Mouse (Mus musculus): ENCODE measurements around the gene Aida. TPM values are rescaled to one million over a fixed set of nuclear protein-coding genes. Genes with fewer than 3 reads are reported as not detected.

Gene Aida
- 48.5 and 63.1 TPM in 2 replicates for total RNA-seq (2014; rRNA removed)
- 49.9 and 52.6 TPM in 2 replicates for polyA plus RNA-seq (2015; fragmentation: Nextera tagmentation; extraction: Ambion mirVana)

DNA sequence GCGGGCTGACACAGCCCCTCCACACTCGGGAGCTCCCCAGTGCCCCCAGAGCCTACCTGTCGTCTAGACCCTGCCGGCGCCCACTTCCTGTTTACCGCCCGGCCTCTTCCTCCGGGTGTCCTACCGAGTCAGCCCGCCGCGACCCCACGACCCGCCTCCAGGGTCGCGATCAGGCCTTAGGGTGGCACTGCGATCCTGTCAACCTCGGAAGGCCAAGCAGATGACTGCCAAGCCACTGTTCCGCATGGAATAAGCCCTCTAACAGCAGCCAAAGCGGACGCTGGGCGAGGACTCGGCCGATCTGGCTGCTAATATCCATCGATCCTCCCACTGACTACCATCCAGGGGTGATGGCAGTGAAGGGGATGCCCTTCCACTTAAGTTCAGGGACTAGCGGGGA, at the start of gene Aida:
Aida (plus strand) TSS at position 126 of the 400 bp plus-strand sequence.
- Histone ChIP-seq H3K36me3 (ENCODE audit: insufficient read depth, low read length) (peaks cover 12% of the 10 kb centered on the region; the same call in 1 of the 2 replicates), H3K4me2 (ENCODE audit: low read depth, low read length) (peak within 1 kb of the TSS; percentile 55), H3K4me3 (ENCODE audit: low read length) (peak within 1 kb of the TSS; percentile 46), H3K27me3 (ENCODE audit: insufficient read depth, low read length) (no peaks in the 10 kb centered on the region), H3K4me1 (ENCODE audit: insufficient read depth, low read length) (no peaks in the 10 kb centered on the region), H3K27ac (peak within 1 kb of the TSS; percentile 66), H3K9ac (replicated peaks; ENCODE audit: low read length) (peak within 1 kb of the TSS; percentile 49), H3K9me3 (ENCODE audit: low read length) (no peaks in the 10 kb centered on the region)
- DNase-seq (ENCODE audit: low spot score) (peak; percentile 53), ATAC-seq (peak; percentile 30)
- peak; percentile 36; the same call in 1 of the 2 replicates for TF ChIP-seq CTCF (IDR thresholded peaks at IDR 0.05; ENCODE audit: low read depth)
- WGBS: under 1% methylated on average over 26 of the region's 26 CpGs

DNA sequence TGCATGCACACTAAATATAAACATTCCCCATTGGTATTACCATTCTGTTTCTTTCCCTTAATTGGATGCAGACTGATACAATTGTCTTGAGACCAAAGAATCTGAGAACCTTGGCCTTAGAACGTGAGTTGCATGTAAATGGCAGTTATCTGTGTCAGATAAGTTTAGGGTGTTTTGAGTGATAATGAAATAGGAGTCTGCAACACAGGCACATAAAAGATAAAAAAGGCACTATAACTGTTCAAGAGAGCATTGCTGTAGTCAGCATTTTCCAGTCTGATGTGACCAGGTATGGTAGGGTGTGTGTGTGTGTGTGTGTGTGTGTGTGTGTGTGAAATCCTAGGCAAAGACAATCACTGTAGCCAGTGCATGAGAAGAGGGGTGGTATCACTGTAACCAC, 48.2 kb upstream of the Aida start:
- TF ChIP-seq CTCF (IDR thresholded peaks at IDR 0.05; ENCODE audit: low read depth): no peak

DNA sequence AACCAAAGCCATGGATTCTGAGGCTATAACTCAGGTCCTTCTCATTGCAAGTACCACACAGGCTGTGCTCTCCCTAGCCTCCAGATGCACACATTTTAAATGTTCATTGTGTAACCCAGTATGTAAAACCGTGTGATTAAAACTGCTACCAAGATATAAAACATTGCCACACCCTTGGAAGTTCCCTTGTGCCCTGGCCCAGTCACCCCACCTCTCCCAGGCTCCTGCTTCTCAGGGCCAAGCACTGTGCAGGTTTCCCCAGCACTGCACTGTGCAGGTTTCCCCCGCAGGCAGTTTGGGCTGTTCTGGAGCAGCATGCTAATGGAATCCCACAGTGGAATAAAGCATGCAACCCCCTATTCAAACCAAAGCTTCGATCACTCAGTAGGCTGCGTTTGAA, 45.8 kb upstream of the Aida start:
- no peak overlapping the region for H3K9ac ChIP-seq (replicated peaks; ENCODE audit: low read length)
- no peak overlapping the region for H3K4me3 ChIP-seq (ENCODE audit: low read length)
- no peaks in the 10 kb centered on the region for H3K27me3 ChIP-seq (ENCODE audit: insufficient read depth, low read length)
- TF ChIP-seq CTCF (IDR thresholded peaks at IDR 0.05; ENCODE audit: low read depth): no peak
- 66% methylated on average over 4 of the region's 4 CpGs for WGBS
- H3K27ac ChIP-seq: no peak overlapping the region
- no peak overlapping the region for H3K4me2 ChIP-seq (ENCODE audit: low read depth, low read length)
- H3K4me1 ChIP-seq (ENCODE audit: insufficient read depth, low read length): no peaks in the 10 kb centered on the region
- ATAC-seq (no peak), DNase-seq (ENCODE audit: low spot score) (no peak)
- no peaks in the 10 kb centered on the region for H3K36me3 ChIP-seq (ENCODE audit: insufficient read depth, low read length)
- no peaks in the 10 kb centered on the region for H3K9me3 ChIP-seq (ENCODE audit: low read length)

More for the DNA sequence above, 48.2 kb upstream of the Aida start:
- no peak for DNase-seq (ENCODE audit: low spot score)
- 41% methylated on average over 1 of the region's 1 CpGs for WGBS
- Histone ChIP-seq H3K4me1 (ENCODE audit: insufficient read depth, low read length) (no peaks in the 10 kb centered on the region), H3K4me3 (ENCODE audit: low read length) (no peak overlapping the region), H3K27me3 (ENCODE audit: insufficient read depth, low read length) (no peaks in the 10 kb centered on the region), H3K27ac (no peak overlapping the region), H3K36me3 (ENCODE audit: insufficient read depth, low read length) (no peaks in the 10 kb centered on the region), H3K4me2 (ENCODE audit: low read depth, low read length) (no peak overlapping the region), H3K9me3 (ENCODE audit: low read length) (no peaks in the 10 kb centered on the region), H3K9ac (replicated peaks; ENCODE audit: low read length) (no peak overlapping the region)
- ATAC-seq: no peak

DNA sequence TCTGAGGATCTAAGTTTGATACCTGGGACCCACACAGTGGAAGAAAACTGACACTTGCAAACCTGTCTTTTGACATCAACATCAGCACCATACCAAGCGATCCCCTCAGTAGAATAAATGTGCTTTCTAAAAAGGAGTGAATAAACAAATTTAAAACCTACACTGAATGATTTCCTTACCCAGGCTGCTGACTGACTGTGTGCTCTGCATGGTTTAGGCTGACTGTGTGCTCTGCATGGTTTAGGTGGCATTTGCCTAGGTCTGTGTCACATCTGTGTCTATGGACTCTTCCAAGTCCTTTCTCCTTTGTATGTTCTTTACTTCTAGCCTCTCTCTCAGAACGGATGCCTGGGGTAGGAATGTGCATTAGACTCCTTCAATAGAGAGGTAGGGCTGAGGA, 44.6 kb upstream of the Aida start:
- ATAC-seq: no peak
- Histone ChIP-seq H3K4me3 (ENCODE audit: low read length) (no peak overlapping the region), H3K27me3 (ENCODE audit: insufficient read depth, low read length) (no peaks in the 10 kb centered on the region), H3K4me1 (ENCODE audit: insufficient read depth, low read length) (no peaks in the 10 kb centered on the region), H3K27ac (no peak overlapping the region), H3K9me3 (ENCODE audit: low read length) (no peaks in the 10 kb centered on the region), H3K36me3 (ENCODE audit: insufficient read depth, low read length) (no peaks in the 10 kb centered on the region), H3K9ac (replicated peaks; ENCODE audit: low read length) (no peak overlapping the region), H3K4me2 (ENCODE audit: low read depth, low read length) (no peak overlapping the region)
- no peak for DNase-seq (ENCODE audit: low spot score)
- no peak for TF ChIP-seq CTCF (IDR thresholded peaks at IDR 0.05; ENCODE audit: low read depth)
- WGBS: 79% methylated on average over 2 of the region's 2 CpGs

DNA sequence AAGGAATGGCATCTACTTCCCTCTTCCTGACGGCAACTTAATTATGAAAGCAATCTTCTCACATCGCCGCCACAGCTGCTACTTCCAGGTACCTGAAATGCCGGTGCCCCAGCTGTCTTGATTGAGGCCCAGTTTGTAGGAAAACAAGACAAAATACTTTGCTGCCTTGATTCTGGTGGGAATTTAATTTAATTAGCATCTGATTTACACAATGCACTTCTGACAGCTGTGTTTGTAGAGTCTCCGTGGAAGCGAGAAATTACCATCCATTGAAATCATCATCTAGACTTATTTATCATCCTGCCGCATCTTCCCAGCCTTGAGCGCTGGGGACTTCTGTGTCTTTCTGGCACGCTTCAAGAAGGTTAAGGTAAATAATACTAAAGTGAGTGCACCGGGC, 43.8 kb upstream of the Aida start:
- Histone ChIP-seq H3K9ac (replicated peaks; ENCODE audit: low read length) (no peak overlapping the region), H3K4me2 (ENCODE audit: low read depth, low read length) (no peak overlapping the region), H3K27ac (no peak overlapping the region), H3K36me3 (ENCODE audit: insufficient read depth, low read length) (no peaks in the 10 kb centered on the region), H3K9me3 (ENCODE audit: low read length) (no peaks in the 10 kb centered on the region), H3K27me3 (ENCODE audit: insufficient read depth, low read length) (no peaks in the 10 kb centered on the region), H3K4me3 (ENCODE audit: low read length) (no peak overlapping the region), H3K4me1 (ENCODE audit: insufficient read depth, low read length) (no peaks in the 10 kb centered on the region)
- TF ChIP-seq CTCF (IDR thresholded peaks at IDR 0.05; ENCODE audit: low read depth): no peak
- DNase-seq (ENCODE audit: low spot score): peak; percentile 46
- WGBS: 42% methylated on average over 10 of the region's 10 CpGs
- no peak for ATAC-seq

DNA sequence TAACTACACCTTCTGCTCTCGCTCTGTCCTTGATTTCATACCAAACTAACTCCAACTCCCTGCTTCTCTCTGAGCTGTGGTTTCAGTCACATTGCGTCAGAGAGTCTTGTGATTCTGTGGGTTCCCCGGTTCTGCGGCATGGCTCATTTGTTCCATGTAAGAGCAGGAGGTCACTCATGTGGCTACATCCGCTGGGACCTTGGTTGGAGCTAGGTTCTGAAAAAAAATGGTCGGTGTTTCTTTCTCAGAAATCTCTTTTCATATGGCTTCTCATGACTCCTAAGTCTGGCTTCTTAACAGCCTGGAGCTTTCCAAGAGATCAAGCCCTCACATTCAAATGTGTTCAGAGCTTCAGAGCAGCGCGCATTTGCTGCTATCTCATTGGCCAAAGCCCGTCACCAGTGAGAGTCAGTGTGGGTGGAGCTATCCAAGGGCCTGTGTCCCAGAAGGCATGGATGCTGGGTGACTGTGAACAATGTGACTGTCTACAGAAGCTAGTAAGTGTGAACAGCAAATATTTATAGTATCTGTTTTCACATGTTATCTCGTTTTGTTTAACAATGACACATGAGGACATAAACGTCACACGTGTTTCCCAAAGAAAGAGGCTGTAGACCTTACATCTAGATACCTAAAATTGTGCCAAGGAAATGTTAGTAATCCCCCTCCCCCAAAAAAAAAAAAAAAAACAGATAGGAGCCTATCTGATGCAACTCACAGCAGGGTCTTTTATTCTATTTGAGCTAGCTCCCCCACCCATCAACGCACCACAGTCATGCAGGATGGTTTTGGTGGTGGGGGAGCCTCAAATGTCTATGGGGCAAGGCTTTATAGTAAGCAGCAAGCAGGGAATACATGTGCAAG, 32.0 kb upstream of the Aida start:
- Histone ChIP-seq H3K36me3 (ENCODE audit: insufficient read depth, low read length) (no peaks in the 10 kb centered on the region), H3K4me1 (ENCODE audit: insufficient read depth, low read length) (no peaks in the 10 kb centered on the region), H3K27ac (no peak overlapping the region), H3K27me3 (ENCODE audit: insufficient read depth, low read length) (no peaks in the 10 kb centered on the region), H3K4me3 (ENCODE audit: low read length) (no peak overlapping the region), H3K4me2 (ENCODE audit: low read depth, low read length) (no peak overlapping the region), H3K9ac (replicated peaks; ENCODE audit: low read length) (no peak overlapping the region), H3K9me3 (ENCODE audit: low read length) (no peaks in the 10 kb centered on the region)
- DNase-seq (ENCODE audit: low spot score) (no peak), ATAC-seq (no peak)
- TF ChIP-seq CTCF (IDR thresholded peaks at IDR 0.05; ENCODE audit: low read depth): no peak
- WGBS: 78% methylated on average over 13 of the region's 13 CpGs

DNA sequence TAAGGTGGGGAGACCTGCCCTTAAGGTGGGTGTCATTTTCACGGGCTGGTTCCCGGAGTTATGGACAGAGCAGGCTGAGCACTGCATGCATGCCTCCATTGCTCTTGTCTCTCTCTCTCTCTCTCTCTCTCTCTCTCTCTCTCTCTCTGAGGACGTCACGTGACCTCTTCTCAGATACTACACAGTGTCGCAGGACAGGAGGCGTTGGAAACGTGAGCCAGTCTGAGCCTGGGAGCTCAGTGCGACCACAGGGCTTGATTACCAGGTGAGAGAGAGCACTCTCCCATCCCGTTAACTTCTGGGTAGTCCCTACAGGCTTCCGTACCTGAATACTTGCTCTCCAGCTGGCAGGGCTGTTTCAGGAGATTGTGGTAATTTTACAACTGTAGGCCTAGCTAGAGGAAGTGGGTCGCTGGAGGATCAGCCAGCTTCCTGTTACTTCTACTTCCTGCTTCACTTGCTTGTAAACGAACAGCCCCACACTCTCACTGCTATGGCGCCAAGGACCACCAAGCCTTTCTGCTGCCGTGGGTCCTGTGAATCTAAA, 30.4 kb upstream of the Aida start:
- Histone ChIP-seq H3K27ac (no peak overlapping the region), H3K4me2 (ENCODE audit: low read depth, low read length) (no peak overlapping the region), H3K4me3 (ENCODE audit: low read length) (no peak overlapping the region), H3K4me1 (ENCODE audit: insufficient read depth, low read length) (no peaks in the 10 kb centered on the region), H3K9ac (replicated peaks; ENCODE audit: low read length) (no peak overlapping the region), H3K27me3 (ENCODE audit: insufficient read depth, low read length) (no peaks in the 10 kb centered on the region), H3K36me3 (ENCODE audit: insufficient read depth, low read length) (no peaks in the 10 kb centered on the region), H3K9me3 (ENCODE audit: low read length) (no peaks in the 10 kb centered on the region)
- WGBS: 74% methylated on average over 14 of the region's 14 CpGs
- no peak for ATAC-seq
- TF ChIP-seq CTCF (IDR thresholded peaks at IDR 0.05; ENCODE audit: low read depth): no peak
- no peak for DNase-seq (ENCODE audit: low spot score)
